Mouse (Mus musculus) brain, embryonic 14.5 days (tissue): Measurements from ENCODE around the gene Gm20715. TPM values are rescaled to one million over a fixed set of nuclear protein-coding genes. Genes with fewer than 3 reads are reported as not detected.

ENCODE experiments used
- DNase-seq: peaks from one replicate; pipeline ENCODE4 v3.0.0-alpha.2; 2011; ENCODE audit warnings: low read depth
- CTCF ChIP-seq: fragments of 200-500 bp; IDR thresholded peaks from 2 replicates; pipeline ENCODE4 v1.5.1; 2012; ENCODE audit warnings: inconsistent platforms, mild to moderate bottlenecking, moderate library complexity, borderline replicate concordance; ENCODE audit not compliant: insufficient read depth, insufficient read length; ENCODE audit errors: extremely low read depth
- POLR2A ChIP-seq: fragments of 200-500 bp; IDR thresholded peaks from 2 replicates; pipeline ENCODE4 v1.6.1; 2012; ENCODE audit warnings: mild to moderate bottlenecking, inconsistent platforms, borderline replicate concordance; ENCODE audit not compliant: poor library complexity, insufficient read depth, insufficient read length, severe bottlenecking; ENCODE audit errors: extremely low read depth
- polyA plus RNA-seq: library from polyadenylated mRNA; depleted of rRNA; stranded (reverse); fragments of >200 nt; gene quantifications from 2 replicates; pipeline ENCODE4 v1.2.3, GENCODE M21; 2012

The Gm20715 gene
- polyA plus RNA-seq, 1 experiment = 0.44 TPM

DNA sequence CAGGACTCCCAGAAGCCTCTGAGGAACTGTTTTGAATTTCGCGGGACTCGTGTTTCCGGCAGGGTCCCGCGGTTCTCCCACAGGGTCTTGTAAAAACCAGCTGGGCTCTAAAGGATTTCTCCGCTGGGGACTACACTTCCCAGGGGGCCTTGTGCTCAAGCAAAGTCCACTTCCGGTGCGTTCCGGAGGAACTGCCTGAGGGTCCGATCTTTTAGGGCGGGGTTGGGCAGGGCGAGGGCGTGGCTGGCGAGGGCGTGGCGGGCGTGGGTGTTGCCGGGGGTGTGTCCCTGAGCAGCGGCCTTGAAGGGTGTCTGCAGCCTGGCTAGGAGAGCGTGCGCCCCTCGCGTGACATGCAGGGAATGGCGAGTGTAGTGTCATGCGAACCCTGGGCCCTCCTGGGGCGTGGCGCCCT, 27.0 kb upstream of the Gm20715 start, which contains the start of gene Zfp28:
Zfp28 (plus strand) TSS at position 252 of the 412 bp plus-strand sequence.
- DNase-seq = peak; percentile 99
- peak; percentile 15; the same call in 1 of the 2 replicates for TF ChIP-seq POLR2A
- peak; percentile 12; the same call in 1 of the 2 replicates for TF ChIP-seq CTCF

GRCm38 (mm10) chr7:6384011-6384410, 26.1 kb upstream of the Gm20715 start:
- TF ChIP-seq POLR2A = no peak
- TF ChIP-seq CTCF = no peak
- DNase-seq = no peak

DNA sequence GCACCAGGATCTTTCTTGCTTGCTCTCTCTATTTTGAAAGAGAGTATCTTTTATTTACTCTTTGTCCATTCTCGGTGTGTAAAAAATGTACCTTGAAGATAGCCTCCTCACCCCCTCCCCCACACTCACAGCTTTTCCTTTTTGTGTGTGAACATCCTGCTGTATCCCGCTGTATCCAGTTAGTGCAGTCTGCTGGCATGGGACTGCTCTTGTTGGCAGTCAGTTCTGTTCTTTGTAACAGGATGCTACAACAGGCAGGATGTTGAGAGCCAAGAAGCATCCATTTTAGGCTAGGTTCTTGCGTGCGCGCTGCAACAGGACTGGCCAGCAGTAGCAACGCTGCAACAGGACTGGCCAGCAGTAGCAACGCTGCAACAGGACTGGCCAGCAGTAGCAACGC, 23.1 kb upstream of the Gm20715 start:
- no peak for TF ChIP-seq CTCF
- TF ChIP-seq POLR2A = no peak
- DNase-seq = peak; percentile 35

DNA sequence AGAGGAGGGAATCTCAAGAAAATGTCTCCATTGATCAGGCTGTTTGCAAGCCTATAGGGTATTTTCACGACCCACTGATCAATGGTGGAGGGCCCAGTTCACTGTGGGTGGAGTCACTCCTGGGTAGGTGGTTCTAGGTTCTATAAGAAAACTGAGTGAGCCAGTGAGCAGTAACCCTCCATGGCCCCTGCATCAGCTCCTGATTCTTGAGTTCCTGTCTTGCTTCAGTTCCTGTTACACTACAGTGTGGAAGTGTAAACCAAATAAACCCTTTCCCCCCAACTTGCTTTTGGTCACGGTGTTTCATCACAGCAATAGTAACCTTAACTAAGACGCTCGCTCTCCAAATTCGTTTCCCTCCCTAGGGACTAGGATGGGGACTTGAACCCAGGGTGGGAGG, 21.1 kb upstream of the Gm20715 start:
- TF ChIP-seq CTCF = no peak
- TF ChIP-seq POLR2A = no peak

DNA sequence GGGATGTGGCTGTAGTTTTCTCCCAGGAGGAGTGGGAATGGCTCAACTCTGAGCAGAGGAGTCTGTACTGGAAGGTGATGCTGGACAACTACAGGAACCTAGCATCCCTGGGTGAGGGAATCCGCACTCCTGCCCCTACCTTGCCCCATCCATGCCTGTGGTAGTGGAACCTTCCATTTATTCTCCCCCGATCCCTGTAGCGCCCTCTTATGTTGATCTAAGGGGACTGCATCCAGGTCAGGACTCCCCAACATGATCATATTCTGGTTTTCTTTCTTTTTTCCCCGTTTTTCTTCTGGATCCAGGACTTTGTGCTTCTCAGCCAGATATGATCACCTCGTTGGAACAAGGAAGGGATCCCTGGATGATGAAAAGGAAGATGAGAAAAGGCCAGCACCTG, 20.6 kb upstream of the Gm20715 start:
- no peak for DNase-seq
- TF ChIP-seq CTCF = no peak
- TF ChIP-seq POLR2A = no peak

More for the DNA sequence above, 21.1 kb upstream of the Gm20715 start:
- DNase-seq = no peak

GRCm38 (mm10) chr7:6397996-6398975, 11.8 kb upstream of the Gm20715 start, which contains the start of gene Smim17:
Gene Smim17 (plus strand): TSS chr7:6398715.
- DNase-seq = peak; percentile 87

GRCm38 (mm10) chr7:6414626-6415441, 4.8 kb downstream of the Gm20715 start:
- DNase-seq = peak; percentile 72
- TF ChIP-seq POLR2A = no peak
- TF ChIP-seq CTCF = no peak

More at GRCm38 (mm10) chr7:6397996-6398975, 11.8 kb upstream of the Gm20715 start, which contains the start of gene Smim17:
- TF ChIP-seq CTCF = no peak
- peak; percentile 11; the same call in 1 of the 2 replicates for TF ChIP-seq POLR2A

GRCm38 (mm10) chr7:6415442-6415787, 5.3 kb downstream of the Gm20715 start:
- DNase-seq = no peak
- TF ChIP-seq POLR2A = no peak
- no peak for TF ChIP-seq CTCF

GRCm38 (mm10) chr7:6419894-6420293, 9.8 kb downstream of the Gm20715 start:
- DNase-seq = no peak
- TF ChIP-seq CTCF = no peak
- TF ChIP-seq POLR2A = no peak

DNA sequence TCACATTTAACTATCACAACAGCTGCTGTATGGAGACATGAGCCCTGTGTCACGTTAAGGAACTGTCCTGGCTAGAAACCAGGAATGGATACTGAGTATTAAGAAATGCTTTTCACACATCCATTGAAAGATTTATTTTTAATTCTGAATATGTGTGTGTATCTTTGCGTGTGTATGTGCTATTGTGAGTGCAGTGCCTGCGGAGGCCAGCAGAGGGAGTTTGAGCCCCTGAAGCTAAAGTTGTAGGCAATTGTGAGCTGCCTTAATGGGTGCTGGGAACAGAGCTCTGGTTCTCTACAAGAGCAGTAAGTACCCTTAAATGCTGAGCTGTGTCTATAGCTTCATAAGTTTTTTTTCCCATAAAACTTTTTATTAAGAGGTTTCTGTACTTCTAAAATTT, 19.3 kb downstream of the Gm20715 start:
- no peak for DNase-seq
- TF ChIP-seq CTCF (peak; percentile 27; the same call in 1 of the 2 replicates), POLR2A (no peak)

DNA sequence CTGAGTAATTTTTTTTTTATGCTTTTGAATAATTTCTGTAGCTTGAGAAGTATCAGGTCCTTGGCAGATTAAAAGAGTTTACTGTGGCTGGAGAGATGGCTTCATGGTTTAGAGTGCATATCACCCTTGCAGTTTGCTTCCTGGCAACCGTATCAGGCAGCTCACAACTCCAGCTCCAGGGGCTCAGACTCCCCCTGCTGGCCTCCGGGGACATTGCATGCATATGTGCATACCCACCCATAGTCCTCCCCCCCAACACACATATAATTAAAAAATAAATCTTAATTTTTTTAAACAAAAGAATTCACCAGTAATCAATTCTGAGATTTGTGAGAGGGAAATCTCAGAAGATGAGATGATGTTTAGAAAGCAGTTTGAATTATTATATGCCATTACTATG, 20.3 kb downstream of the Gm20715 start:
- TF ChIP-seq CTCF = peak; percentile 66
- no peak for TF ChIP-seq POLR2A
- peak; percentile 11 for DNase-seq
